Mouse (Mus musculus) midbrain, embryonic 12.5 days (tissue): ENCODE results near the gene Gm49601. TPM values are rescaled to one million over a fixed set of nuclear protein-coding genes. Genes with fewer than 3 reads are reported as not detected.
A peak's percentile ranks its signal among the peaks of the same experiment; 100 is the strongest.

Source experiments
- ATAC-seq: fragments of 200-750 bp; cut with Nextera tagmentation; 2 replicates; pipeline ENCODE4 v1.8.0; 2017; ENCODE audit warnings: low read depth, moderate TSS enrichment, moderate library complexity; ENCODE audit not compliant: low FRiP score
- H3K27ac ChIP-seq: fragments of 300-500 bp; sonication (generic); replicated peaks from 2 replicates; pipeline ENCODE4 v1.5.1; 2016; ENCODE audit warnings: mild to moderate bottlenecking
- H3K27me3 ChIP-seq: fragments of 300-500 bp; sonication (generic); 2 replicates; pipeline ENCODE4 v1.6.1; 2016; ENCODE audit warnings: mild to moderate bottlenecking
- H3K36me3 ChIP-seq: fragments of 300-500 bp; sonication (generic); 2 replicates; pipeline ENCODE4 v1.6.1; 2016
- H3K4me1 ChIP-seq: fragments of 300-500 bp; sonication (generic); 2 replicates; pipeline ENCODE4 v1.6.1; 2016
- H3K4me2 ChIP-seq: fragments of 300-500 bp; sonication (generic); replicated peaks from 2 replicates; pipeline ENCODE4 v1.6.1; 2016; ENCODE audit warnings: mild to moderate bottlenecking, moderate library complexity
- H3K4me3 ChIP-seq: fragments of 300-500 bp; sonication (generic); 2 replicates; pipeline ENCODE4 v1.5.1; 2016; ENCODE audit warnings: mild to moderate bottlenecking
- H3K9ac ChIP-seq: fragments of 300-500 bp; sonication (generic); replicated peaks from 2 replicates; pipeline ENCODE4 v1.6.1; 2016; ENCODE audit warnings: mild to moderate bottlenecking, moderate library complexity
- H3K9me3 ChIP-seq: fragments of 300-500 bp; sonication (generic); 2 replicates; pipeline ENCODE4 v1.6.1; 2016; ENCODE audit warnings: mild to moderate bottlenecking
- WGBS: fragments of 180-500 bp; shearing (Covaris S2); methylation state at CpG from one replicate; pipeline ENCODE4 v1.1.7; 2016; 5-methylcytosine and 5-hydroxymethylcytosine counted together
- polyA plus RNA-seq: library from polyadenylated mRNA; unstranded; fragments of >200 nt; fragmentation: Nextera tagmentation; extraction: Ambion mirVana; gene quantifications from 2 replicates; pipeline ENCODE4 v1.2.1, GENCODE M21; 2016

Gm49601 gene
- polyA plus RNA-seq, 1 experiment from 2014 or later = 13.5 TPM

DNA sequence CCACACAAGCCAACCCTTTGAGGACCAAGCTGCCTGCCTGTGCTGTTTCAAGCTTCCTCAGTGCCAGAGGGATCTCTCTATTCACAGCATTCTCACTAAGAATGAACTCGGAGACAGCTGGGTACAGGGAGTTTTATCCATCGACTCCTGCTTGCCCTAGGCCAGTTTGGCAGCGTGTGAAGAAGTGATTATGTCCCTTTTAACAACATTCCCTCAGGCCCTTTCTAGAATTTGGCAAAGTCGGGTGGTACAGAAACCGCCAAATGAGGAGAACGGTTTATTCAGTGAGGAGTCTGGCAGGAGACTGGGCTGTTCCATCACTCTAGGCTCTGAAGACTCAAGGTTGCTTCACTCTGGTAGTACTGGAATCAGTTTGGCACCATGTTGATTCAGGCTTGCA is 6.0 kb downstream of the Gm49601 start:
- H3K4me2 ChIP-seq = peak overlapping the region; percentile 66
- H3K36me3 ChIP-seq = peaks cover 30% of the 10 kb centered on the region

DNA sequence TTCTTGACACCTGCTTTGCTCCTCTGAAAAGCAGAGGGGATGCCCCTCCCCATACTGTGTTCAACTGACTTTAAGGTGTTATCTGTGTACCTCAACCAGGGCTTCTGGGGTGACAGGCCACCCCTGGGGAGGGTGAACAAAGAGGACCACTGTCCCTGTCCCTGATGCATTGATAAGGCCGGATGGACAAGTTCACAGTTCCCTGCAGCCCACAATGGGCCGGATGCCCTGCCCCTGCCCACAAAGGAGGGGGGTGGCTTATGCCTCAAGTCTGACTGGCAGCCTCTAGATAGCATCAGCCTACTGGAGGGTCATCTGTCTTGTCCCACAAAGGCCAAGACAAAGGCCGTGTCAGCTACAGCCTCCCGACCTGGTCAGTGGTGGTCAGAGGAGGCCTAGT is 7.1 kb downstream of the Gm49601 start:
- WGBS = 46% methylated on average over 4 of the region's 4 CpGs
- H3K36me3 ChIP-seq = peaks cover 20% of the 10 kb centered on the region
- no peak overlapping the region for H3K4me3 ChIP-seq

More for the DNA sequence above, 6.0 kb downstream of the Gm49601 start:
- Histone ChIP-seq H3K27ac (no peak overlapping the region), H3K27me3 (peaks cover 92% of the 10 kb centered on the region), H3K4me3 (peak overlapping the region; percentile 44; the same call in 1 of the 2 replicates), H3K9ac (no peak overlapping the region), H3K9me3 (no peaks in the 10 kb centered on the region), H3K4me1 (peaks cover 21% of the 10 kb centered on the region)
- ATAC-seq = no peak
- WGBS = 18% methylated on average over 6 of the region's 6 CpGs

GRCm38 (mm10) chr16:18618297-18618696 is 7.9 kb downstream of the Gm49601 start:
- Histone ChIP-seq H3K9me3 (no peaks in the 10 kb centered on the region), H3K27ac (no peak overlapping the region), H3K9ac (no peak overlapping the region), H3K4me1 (peaks cover 21% of the 10 kb centered on the region), H3K4me3 (no peak overlapping the region), H3K36me3 (peaks cover 13% of the 10 kb centered on the region), H3K4me2 (no peak overlapping the region), H3K27me3 (peaks cover 82% of the 10 kb centered on the region)
- WGBS = 43% methylated on average over 2 of the region's 2 CpGs
- ATAC-seq = no peak

More for the DNA sequence above, 7.1 kb downstream of the Gm49601 start:
- Histone ChIP-seq H3K4me2 (no peak overlapping the region), H3K9me3 (no peaks in the 10 kb centered on the region), H3K9ac (no peak overlapping the region), H3K27ac (no peak overlapping the region), H3K27me3 (peaks cover 82% of the 10 kb centered on the region), H3K4me1 (peaks cover 21% of the 10 kb centered on the region)
- ATAC-seq = no peak

DNA sequence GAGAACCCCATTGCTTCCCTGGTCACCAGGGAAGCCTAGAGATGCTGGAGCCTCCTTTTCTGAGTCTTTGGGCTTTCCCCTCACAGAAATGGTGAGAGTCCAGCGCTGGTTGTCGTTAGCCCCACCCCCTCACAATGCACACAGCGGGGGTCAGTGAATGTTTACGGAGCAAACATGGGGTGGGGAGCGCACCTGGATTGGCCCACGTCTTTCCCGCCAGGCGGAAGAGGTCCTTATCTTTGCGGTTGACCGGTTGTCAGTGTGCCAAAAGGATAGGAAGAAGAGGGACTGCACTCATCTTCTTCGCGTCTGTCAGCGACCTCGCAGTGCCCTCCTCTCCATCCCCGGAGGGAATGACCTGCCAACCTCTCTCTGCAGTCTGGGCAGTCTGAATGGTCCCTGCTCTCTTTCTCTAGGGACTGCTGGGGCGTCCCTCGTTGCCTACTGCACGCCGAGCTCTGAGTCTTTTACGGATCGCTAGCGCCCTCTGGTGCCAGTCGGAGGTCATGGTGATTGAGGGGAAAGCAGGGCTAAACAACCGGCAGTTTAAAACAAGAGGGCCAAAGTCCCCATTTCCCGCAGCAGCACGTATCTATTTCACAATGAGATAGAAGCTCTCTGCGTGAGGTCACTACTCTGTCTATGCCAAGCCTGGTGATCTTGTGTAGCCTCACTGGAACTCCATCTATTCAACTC is 8.7 kb downstream of the Gm49601 start:
- Histone ChIP-seq H3K9me3 (no peaks in the 10 kb centered on the region), H3K27me3 (peaks cover 80% of the 10 kb centered on the region), H3K27ac (no peak overlapping the region), H3K36me3 (peaks cover 6% of the 10 kb centered on the region), H3K4me1 (peaks cover 21% of the 10 kb centered on the region), H3K9ac (0 out of 2 replicates have a peak overlapping the region, but pooled peaks have one; percentile 31), H3K4me2 (peak overlapping the region; percentile 52), H3K4me3 (peak overlapping the region; percentile 18; the same call in 1 of the 2 replicates)
- peak; percentile 39 for ATAC-seq
- 1% methylated on average over 27 of the region's 27 CpGs for WGBS

GRCm38 (mm10) chr16:18613301-18613700 is 12.9 kb downstream of the Gm49601 start:
- WGBS = 95% methylated on average over 3 of the region's 3 CpGs
- Histone ChIP-seq H3K36me3 (no peaks in the 10 kb centered on the region), H3K4me3 (no peak overlapping the region), H3K27ac (no peak overlapping the region), H3K9me3 (no peaks in the 10 kb centered on the region), H3K4me1 (peaks cover 7% of the 10 kb centered on the region), H3K27me3 (peaks cover 75% of the 10 kb centered on the region), H3K4me2 (no peak overlapping the region), H3K9ac (no peak overlapping the region)
- ATAC-seq = no peak

DNA sequence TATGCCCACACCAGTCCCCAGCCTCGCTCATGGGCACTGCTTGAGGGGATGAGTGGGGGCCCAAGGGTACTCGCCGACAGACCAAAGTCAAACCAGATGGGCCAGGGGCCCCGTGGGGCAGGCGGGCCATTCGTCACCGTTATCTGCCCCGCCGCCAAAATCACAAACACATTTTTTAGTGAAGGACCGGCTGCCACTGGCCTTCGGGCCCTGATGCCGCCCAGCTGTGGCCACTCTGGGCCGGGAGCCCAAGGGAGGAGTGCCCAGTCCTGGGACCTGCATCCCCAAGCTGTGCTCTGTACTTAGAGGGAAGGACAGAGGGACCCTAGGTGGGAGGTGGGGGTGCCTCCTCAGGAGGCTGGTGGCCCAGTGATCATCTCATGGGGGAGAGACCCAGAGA is 14.5 kb downstream of the Gm49601 start:
- 87% methylated on average over 13 of the region's 13 CpGs for WGBS
- Histone ChIP-seq H3K4me3 (no peak overlapping the region), H3K4me1 (peaks cover 6% of the 10 kb centered on the region; the same call in 1 of the 2 replicates), H3K27me3 (peaks cover 69% of the 10 kb centered on the region), H3K4me2 (no peak overlapping the region), H3K9me3 (no peaks in the 10 kb centered on the region), H3K9ac (no peak overlapping the region), H3K36me3 (no peaks in the 10 kb centered on the region), H3K27ac (no peak overlapping the region)
- no peak for ATAC-seq

- no peaks in the 10 kb centered on the region for H3K9me3 ChIP-seq
- no peak overlapping the region for H3K27ac ChIP-seq
- peaks cover 6% of the 10 kb centered on the region; the same call in 1 of the 2 replicates for H3K4me1 ChIP-seq
- H3K27me3 ChIP-seq = peaks cover 59% of the 10 kb centered on the region
- 75% methylated on average over 2 of the region's 2 CpGs for WGBS
- H3K4me3 ChIP-seq = no peak overlapping the region
- ATAC-seq = no peak
- no peak overlapping the region for H3K9ac ChIP-seq
- H3K36me3 ChIP-seq = no peaks in the 10 kb centered on the region
- no peak overlapping the region for H3K4me2 ChIP-seq
Observed at GRCm38 (mm10) chr16:18609099-18609498, 17.1 kb downstream of the Gm49601 start.

- ATAC-seq = no peak
- H3K4me1 ChIP-seq = peaks cover 6% of the 10 kb centered on the region; the same call in 1 of the 2 replicates
- H3K9me3 ChIP-seq = no peaks in the 10 kb centered on the region
- H3K27me3 ChIP-seq = peaks cover 52% of the 10 kb centered on the region
- WGBS = 6% methylated on average over 11 of the region's 11 CpGs
- no peak overlapping the region for H3K4me3 ChIP-seq
- H3K27ac ChIP-seq = no peak overlapping the region
- H3K4me2 ChIP-seq = peak overlapping the region; percentile 26
- H3K9ac ChIP-seq = no peak overlapping the region
- no peaks in the 10 kb centered on the region for H3K36me3 ChIP-seq
Observed at GRCm38 (mm10) chr16:18608226-18608625, 18.0 kb downstream of the Gm49601 start.

DNA sequence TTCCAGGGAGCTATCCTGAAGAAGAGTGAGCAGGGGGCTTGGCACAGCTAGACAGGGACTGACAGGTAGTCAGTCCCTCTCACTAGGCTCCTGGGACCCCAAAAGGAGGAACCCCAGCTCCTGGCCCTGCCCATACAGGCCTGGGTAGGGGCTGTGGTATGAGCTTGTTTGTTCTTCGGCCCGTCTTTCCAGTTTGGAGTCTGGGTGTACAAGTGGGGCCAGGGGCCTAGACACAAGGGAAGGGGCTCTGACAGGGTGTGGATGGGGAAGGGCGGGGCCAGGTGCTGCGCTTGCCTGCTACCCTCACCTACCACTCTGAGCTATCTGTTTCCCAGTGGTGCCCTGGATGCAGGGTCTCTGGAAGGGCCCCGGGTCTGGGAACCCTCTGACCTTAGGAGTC is 20.5 kb downstream of the Gm49601 start:
- H3K27me3 ChIP-seq = peaks cover 40% of the 10 kb centered on the region
- no peak overlapping the region for H3K27ac ChIP-seq
- WGBS = 87% methylated on average over 5 of the region's 5 CpGs
- H3K4me2 ChIP-seq = no peak overlapping the region
- no peaks in the 10 kb centered on the region for H3K36me3 ChIP-seq
- no peak overlapping the region for H3K4me3 ChIP-seq
- H3K4me1 ChIP-seq = peaks cover 6% of the 10 kb centered on the region; the same call in 1 of the 2 replicates
- no peak for ATAC-seq
- no peaks in the 10 kb centered on the region for H3K9me3 ChIP-seq
- no peak overlapping the region; the same call in 1 of the 2 replicates for H3K9ac ChIP-seq

DNA sequence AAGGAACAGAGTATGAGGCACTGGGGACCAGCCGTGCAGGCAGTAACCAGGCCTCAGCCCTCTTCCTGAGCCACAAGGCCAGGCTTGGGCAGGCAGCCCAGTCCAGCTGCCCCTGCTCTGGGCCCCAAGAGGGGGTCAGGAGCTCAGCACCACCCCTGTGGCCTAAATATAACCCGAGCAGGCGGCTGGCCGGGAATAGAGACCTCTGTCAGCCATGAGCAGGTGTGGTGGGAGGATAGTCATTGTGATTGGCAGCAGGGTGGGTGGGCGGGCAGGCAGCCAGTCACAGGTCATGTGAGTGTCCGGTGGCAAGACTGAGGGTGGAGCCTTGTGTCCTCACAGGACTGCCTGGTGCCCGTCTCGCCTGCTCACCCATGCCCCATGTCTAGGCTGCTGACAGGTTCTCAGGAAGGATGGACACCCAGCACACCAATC is 21.9 kb downstream of the Gm49601 start:
- no peak overlapping the region for H3K4me2 ChIP-seq
- no peak for ATAC-seq
- H3K9ac ChIP-seq = no peak overlapping the region
- H3K27me3 ChIP-seq = peaks cover 31% of the 10 kb centered on the region
- H3K36me3 ChIP-seq = no peaks in the 10 kb centered on the region
- peaks cover 6% of the 10 kb centered on the region; the same call in 1 of the 2 replicates for H3K4me1 ChIP-seq
- no peak overlapping the region for H3K4me3 ChIP-seq
- no peaks in the 10 kb centered on the region for H3K9me3 ChIP-seq
- 71% methylated on average over 8 of the region's 8 CpGs for WGBS
- H3K27ac ChIP-seq = no peak overlapping the region

DNA sequence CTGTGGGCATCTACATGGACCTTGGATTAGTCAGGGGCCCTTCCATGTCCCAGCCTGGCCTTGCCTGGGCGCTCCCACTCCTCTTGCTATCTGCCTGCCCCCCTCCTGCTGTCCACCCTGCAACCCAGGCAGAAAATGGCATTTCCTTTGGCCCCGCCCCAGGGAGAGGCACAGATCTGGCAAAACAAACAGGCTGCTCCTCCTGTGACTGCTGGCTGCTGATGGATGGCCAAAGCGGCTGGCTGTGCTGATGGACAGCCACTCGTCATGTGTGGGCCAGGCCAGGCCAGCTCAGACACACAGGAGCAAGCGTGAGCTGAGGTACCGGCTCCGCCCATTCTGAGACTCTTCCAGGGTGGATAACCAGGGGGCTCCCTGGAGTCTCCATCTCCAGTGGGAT is 24.8 kb downstream of the Gm49601 start:
- Histone ChIP-seq H3K27ac (no peak overlapping the region), H3K27me3 (peaks cover 25% of the 10 kb centered on the region), H3K9me3 (no peaks in the 10 kb centered on the region), H3K36me3 (no peaks in the 10 kb centered on the region), H3K4me2 (no peak overlapping the region), H3K4me3 (no peak overlapping the region), H3K4me1 (no peaks in the 10 kb centered on the region), H3K9ac (no peak overlapping the region)
- no peak for ATAC-seq
- 64% methylated on average over 7 of the region's 7 CpGs for WGBS

GRCm38 (mm10) chr16:18598006-18598405 is 28.2 kb downstream of the Gm49601 start:
- Histone ChIP-seq H3K4me1 (no peaks in the 10 kb centered on the region), H3K9me3 (no peaks in the 10 kb centered on the region), H3K27ac (no peak overlapping the region), H3K9ac (no peak overlapping the region), H3K27me3 (peaks cover 58% of the 10 kb centered on the region), H3K36me3 (no peaks in the 10 kb centered on the region), H3K4me2 (no peak overlapping the region), H3K4me3 (no peak overlapping the region)
- no peak for ATAC-seq
- 94% methylated on average over 3 of the region's 3 CpGs for WGBS
